Mouse (Mus musculus) E14TG2a.4 (cell line): ENCODE measurements at regions not wholly inside any gene's neighbourhood (a gene's known extent, or its start where the extent isn't known, plus 50 kb on each side); places are given as distances from the start of the nearest gene placed in this dataset.

Source experiments
- H3K27me3 ChIP-seq: 2 replicates; pipeline ENCODE4 v1.6.1; 2014; ENCODE audit warnings: low read length, control low read depth; ENCODE audit not compliant: insufficient read depth
- H3K36me3 ChIP-seq: 2 replicates; pipeline ENCODE4 v1.6.1; 2014; ENCODE audit warnings: low read length, control low read depth; ENCODE audit not compliant: insufficient read depth
- H3K4me1 ChIP-seq: replicated peaks from 2 replicates; pipeline ENCODE4 v1.6.1; 2014; ENCODE audit warnings: low read depth, low read length, control low read depth
- H3K4me3 ChIP-seq: replicated peaks from 2 replicates; pipeline ENCODE4 v1.5.1; 2014; ENCODE audit warnings: mild to moderate bottlenecking, low read length
- H3K9me3 ChIP-seq: 2 replicates; pipeline ENCODE4 v1.6.1; 2014; ENCODE audit warnings: low read length, control low read depth
- CTCF ChIP-seq: conservative IDR thresholded peaks from 2 replicates; pipeline ENCODE4 v1.5.1; 2014; ENCODE audit warnings: low read length
- NANOG ChIP-seq: IDR thresholded peaks from 2 replicates; pipeline ENCODE4 v1.6.1; 2014; ENCODE audit warnings: borderline replicate concordance, low read length, mixed read lengths
- POU5F1 ChIP-seq: IDR thresholded peaks from 2 replicates; pipeline ENCODE4 v1.6.1; 2014; ENCODE audit warnings: low read length, borderline replicate concordance

DNA sequence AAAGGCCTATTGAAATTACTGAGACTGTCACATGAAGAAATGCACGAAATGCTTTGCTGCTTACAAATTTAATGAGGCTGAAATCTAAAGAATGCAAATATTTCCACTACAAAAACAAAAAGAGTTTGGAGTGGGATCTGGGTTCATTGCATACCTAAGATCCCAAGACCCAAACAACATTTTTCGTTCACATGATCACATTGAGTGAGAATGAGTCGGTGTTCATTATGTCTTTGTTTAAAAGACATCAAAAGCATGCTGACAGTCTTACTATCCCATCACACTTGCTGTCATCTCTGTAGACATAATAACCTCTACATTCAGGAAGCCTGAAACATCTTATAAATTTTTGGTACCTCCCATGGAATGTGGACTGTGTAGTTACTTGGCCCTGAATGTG lies 870.4 kb downstream of the Kcna4 start:
- TF ChIP-seq NANOG (no peak), POU5F1 (no peak), CTCF (no peak)
- no peaks in the 10 kb centered on the region for H3K9me3 ChIP-seq
- no peak overlapping the region for H3K4me3 ChIP-seq
- no peaks in the 10 kb centered on the region for H3K36me3 ChIP-seq
- no peaks in the 10 kb centered on the region for H3K27me3 ChIP-seq
- H3K4me1 ChIP-seq: no peaks in the 10 kb centered on the region

DNA sequence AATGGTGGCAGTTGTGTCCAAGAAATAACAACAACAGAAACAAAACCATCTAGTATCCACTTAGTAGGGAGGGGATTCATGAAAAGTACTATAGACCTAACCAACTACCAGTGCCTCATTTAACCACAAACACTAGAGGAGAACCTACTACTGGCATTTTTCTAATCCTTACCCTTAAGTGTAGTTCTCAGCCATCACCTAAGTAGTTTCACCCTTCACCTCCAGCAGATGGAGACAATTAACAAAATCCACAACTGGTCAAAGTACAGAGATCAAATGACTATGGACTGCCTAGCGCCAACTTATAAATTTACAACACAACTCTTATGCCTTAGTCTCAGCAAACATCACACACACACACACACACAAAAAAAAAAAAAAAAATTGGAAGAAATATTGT lies 874.6 kb downstream of the Kcna4 start:
- H3K4me1 ChIP-seq: no peaks in the 10 kb centered on the region
- no peaks in the 10 kb centered on the region for H3K9me3 ChIP-seq
- no peak overlapping the region for H3K4me3 ChIP-seq
- H3K36me3 ChIP-seq: no peaks in the 10 kb centered on the region
- no peaks in the 10 kb centered on the region for H3K27me3 ChIP-seq
- TF ChIP-seq CTCF: no peak
- no peak for TF ChIP-seq POU5F1
- no peak for TF ChIP-seq NANOG
